Mouse (Mus musculus) MEL (cell line): ENCODE measurements at regions not wholly inside any gene's neighbourhood (a gene's known extent, or its start where the extent isn't known, plus 50 kb on each side); places are given as distances from the start of the nearest gene placed in this dataset.

Source experiments
- CHD2 ChIP-seq: IDR thresholded peaks from 2 replicates; pipeline ENCODE4 v1.6.1; 2011; ENCODE audit warnings: low read length, improper control_type of control experiment
- CTCF ChIP-seq, 3 experiments: IDR thresholded peaks in 2 of 3; conservative IDR thresholded peaks in 1 of 3; 2 replicates each; pipeline ENCODE4 v1.5.1; 2011 to 2012; ENCODE audit warnings: low read length in 3 of 3, low read depth in 2 of 3, mild to moderate bottlenecking in 2 of 3, improper control_type of control experiment in 1 of 3, inconsistent platforms in 1 of 3, mixed read lengths in 1 of 3, moderate library complexity in 1 of 3; ENCODE audit not compliant: control insufficient read depth in 1 of 3, insufficient read depth in 1 of 3, poor library complexity in 1 of 3, severe bottlenecking in 1 of 3
- ETS1 ChIP-seq: IDR thresholded peaks from 2 replicates; pipeline ENCODE4 v1.6.1; 2012; ENCODE audit warnings: low read depth, mild to moderate bottlenecking, inconsistent platforms, low read length, improper control_type of control experiment, moderate library complexity
- KAT2A ChIP-seq: conservative IDR thresholded peaks from 2 replicates; pipeline ENCODE4 v1.6.1; 2012; ENCODE audit warnings: low read depth, low read length, improper control_type of control experiment, inconsistent platforms
- MAFK ChIP-seq: IDR thresholded peaks from 2 replicates; pipeline ENCODE4 v1.6.1; 2011; ENCODE audit warnings: low read depth, mild to moderate bottlenecking, low read length, improper control_type of control experiment, borderline replicate concordance
- MEF2A ChIP-seq: IDR thresholded peaks from 2 replicates; pipeline ENCODE4 v1.6.1; 2014; ENCODE audit warnings: low read depth, mild to moderate bottlenecking, inconsistent platforms, low read length, improper control_type of control experiment; ENCODE audit not compliant: poor library complexity, insufficient replicate concordance, severe bottlenecking; ENCODE audit errors: extremely low read depth
- POLR2A ChIP-seq, 2 experiments: IDR thresholded peaks; 2 replicates each; pipeline ENCODE4 v1.6.1; 2011 to 2012; ENCODE audit warnings: low read length in 2 of 2, mild to moderate bottlenecking in 2 of 2, control low read depth in 1 of 2, improper control_type of control experiment in 1 of 2, low read depth in 1 of 2, moderate library complexity in 1 of 2; ENCODE audit not compliant: control insufficient read depth in 1 of 2, insufficient read depth in 1 of 2, poor library complexity in 1 of 2
- RCOR1 ChIP-seq: IDR thresholded peaks from 2 replicates; pipeline ENCODE4 v1.6.1; 2012; ENCODE audit warnings: low read depth, mild to moderate bottlenecking, inconsistent platforms, low read length, improper control_type of control experiment
- TBP ChIP-seq: IDR thresholded peaks from 2 replicates; pipeline ENCODE4 v1.8.0; 2011; ENCODE audit warnings: low read depth, low read length, improper control_type of control experiment

DNA sequence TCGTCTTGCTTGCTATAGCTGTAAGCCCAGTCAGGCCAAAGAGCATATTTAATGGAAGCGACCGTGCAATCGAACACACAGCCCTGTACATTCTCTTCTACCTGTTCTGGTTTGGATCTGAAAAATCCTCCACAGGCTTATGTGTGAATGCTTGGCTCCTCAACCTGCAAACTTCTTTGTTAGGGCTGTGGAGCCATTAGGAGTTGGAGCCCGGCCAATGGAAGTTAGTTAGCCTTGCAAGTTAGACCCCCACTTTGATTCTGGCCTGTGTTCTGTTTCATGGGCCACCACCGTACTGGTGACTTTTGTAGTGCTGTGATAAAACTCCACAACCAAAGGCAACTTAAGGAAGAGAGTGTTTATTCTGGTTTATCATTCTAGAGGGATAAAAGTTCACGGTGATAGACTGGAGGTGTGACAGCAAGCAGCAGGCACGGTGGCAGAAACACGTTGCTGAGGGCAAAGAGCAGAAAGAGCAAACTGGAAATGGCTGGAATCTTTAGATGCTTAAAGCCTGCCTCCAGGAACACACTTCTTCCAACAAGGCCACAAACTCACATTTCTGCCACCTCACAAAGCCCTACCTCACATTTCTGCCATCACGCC is 132.3 kb upstream of the Hes1 start:
- TF ChIP-seq RCOR1: no peak
- TF ChIP-seq POLR2A (IDR thresholded peaks at IDR 0.05; ENCODE audit: control insufficient read depth in 1 of 2, insufficient read depth in 1 of 2, low read depth in 1 of 2, low read length in 2 of 2, poor library complexity in 1 of 2): no peak
- TF ChIP-seq TBP: no peak
- TF ChIP-seq MAFK: no peak
- TF ChIP-seq CHD2: no peak
- no peak for TF ChIP-seq CTCF (IDR thresholded peaks at IDR 0.05 in 2 of 3, conservative IDR thresholded peaks at IDR 0.05 in 1 of 3; ENCODE audit: control insufficient read depth in 1 of 3, insufficient read depth in 1 of 3, low read depth in 2 of 3, low read length in 3 of 3, poor library complexity in 1 of 3, severe bottlenecking in 1 of 3)
- no peak for TF ChIP-seq ETS1
- no peak for TF ChIP-seq MEF2A
- TF ChIP-seq KAT2A: no peak
